Mouse (Mus musculus): ENCODE results near the gene Gm10220. TPM values are rescaled to one million over a fixed set of nuclear protein-coding genes. Genes with fewer than 3 reads are reported as not detected.

Gene Gm10220
- polyA plus RNA-seq (2012; rRNA removed) = not detected in 2 replicates

GRCm38 (mm10) chr5:26121321-26121720 is at the start of gene Gm10220:
Gm10220 (minus strand) TSS chr5:26121421.

GRCm38 (mm10) chr5:26105262-26105661 is 16.0 kb downstream of the Gm10220 start, which contains the start of gene 5031410I06Rik:
5031410I06Rik (minus strand) TSS chr5:26105362.

GRCm38 (mm10) chr5:26089191-26089590 is 32.0 kb downstream of the Gm10220 start, which contains the start of gene Gm10471:
Gm10471 (minus strand) TSS chr5:26089291.

Other genes with a start within 250 kb of the Gm10220 start
- not detected in 2 replicates for gene Gm21663, start 179.0 kb downstream of the Gm10220 start, polyA plus RNA-seq (2012; rRNA removed)
- not detected in 2 replicates for gene Gm21671, start 167.0 kb downstream of the Gm10220 start, polyA plus RNA-seq (2012; rRNA removed)
- gene Gm21680, start 148.8 kb downstream of the Gm10220 start, polyA plus RNA-seq (2012; rRNA removed) = not detected in 2 replicates
- not detected in 2 replicates for gene Gm21698, start 132.8 kb downstream of the Gm10220 start, polyA plus RNA-seq (2012; rRNA removed)
- not detected in 2 replicates for gene Gm1979, start 116.6 kb downstream of the Gm10220 start, polyA plus RNA-seq (2012; rRNA removed)
- gene Gm5862, start 98.5 kb downstream of the Gm10220 start, polyA plus RNA-seq (2012; rRNA removed) = not detected in 2 replicates
- gene Speer4a, start 81.9 kb downstream of the Gm10220 start, polyA plus RNA-seq (2012; rRNA removed) = not detected in 2 replicates
- not detected in 2 replicates for gene Gm7347, start 62.8 kb downstream of the Gm10220 start, polyA plus RNA-seq (2012; rRNA removed)
- not detected in 2 replicates for gene Gm10471, start 32.1 kb downstream of the Gm10220 start, polyA plus RNA-seq (2012; rRNA removed)
- not detected in 2 replicates for gene 5031410I06Rik, start 16.1 kb downstream of the Gm10220 start, polyA plus RNA-seq (2012; rRNA removed)
- 0.01 TPM in 1 of 2 replicates, not detected in the other for gene Gm7361, start 136.3 kb upstream of the Gm10220 start, polyA plus RNA-seq (2012; rRNA removed)